In genomic region chr17:80224326-80225116, GRCm38 (mm10) we compare ENCODE assay signal across 8 mouse cellular contexts. TPM values are rescaled to one million over a fixed set of nuclear protein-coding genes. Genes with fewer than 3 reads are reported as not detected.
A peak's percentile ranks its signal among the peaks of the same experiment; 100 is the strongest.
DNase-seq lines count a peak whose midpoint lies in the region; ATAC-seq lines count a peak whose summit lies in the region.

Gemin6 (plus strand) TSS chr17:80224441.

- H3K4me1 ChIP-seq in brown adipose tissue, adult 24 weeks (ENCODE audit: control insufficient read depth, insufficient read depth, insufficient read length, low read length): peaks cover 2% of the 10 kb centered on the region; the same call in 1 of the 2 replicates
- H3K4me1 ChIP-seq in heart, embryonic 14.5 days (ENCODE audit: control insufficient read depth in 2 of 2, insufficient read depth in 2 of 2, low read length in 2 of 2): peaks cover 0 to 3% of the 10 kb centered on the region in 2 experiments; a peak in 1 of 4 replicates
- peaks cover 23% of the 10 kb centered on the region for H3K4me1 ChIP-seq in liver, embryonic 13.5 days (replicated peaks)
- H3K4me1 ChIP-seq in stomach, embryonic 16.5 days (ENCODE audit: control insufficient read depth, insufficient read depth, low read length): no peaks in the 10 kb centered on the region

- peak within 1 kb of the TSS; percentile 71 for H3K4me3 ChIP-seq in brown adipose tissue, adult 24 weeks (ENCODE audit: insufficient read depth, low read depth, low read length)
- peak within 1 kb of the TSS; percentile 57 to 71 for H3K4me3 ChIP-seq in heart, embryonic 14.5 days (ENCODE audit: control insufficient read depth in 1 of 2, insufficient read depth in 1 of 2, low read depth in 1 of 2, low read length in 2 of 2)
- peak within 1 kb of the TSS; percentile 70 for H3K4me3 ChIP-seq in liver, embryonic 13.5 days (replicated peaks)
- peak within 1 kb of the TSS; percentile 65 for H3K4me3 ChIP-seq in stomach, embryonic 16.5 days (replicated peaks; ENCODE audit: low read length)

- H3K36me3 ChIP-seq in heart, embryonic 14.5 days (ENCODE audit: control insufficient read depth, insufficient read depth, low read length): peaks cover 5% of the 10 kb centered on the region; the same call in 1 of the 2 replicates
- H3K36me3 ChIP-seq in liver, embryonic 13.5 days: peaks cover 19% of the 10 kb centered on the region
- no peaks in the 10 kb centered on the region for H3K36me3 ChIP-seq in stomach, embryonic 16.5 days (ENCODE audit: control insufficient read depth, insufficient read depth, low read length)

- under 1% methylated on average over 33 of the region's 33 CpGs for WGBS in heart, embryonic 14.5 days
- under 1% methylated on average over 33 of the region's 33 CpGs for WGBS in liver, embryonic 13.5 days (ENCODE audit: insufficient replicate concordance)
- under 1% methylated on average over 33 of the region's 33 CpGs for WGBS in stomach, embryonic 16.5 days

- H3K4me2 ChIP-seq in heart, embryonic 14.5 days (ENCODE audit: low read length): peak within 1 kb of the TSS; percentile 81
- peak within 1 kb of the TSS; percentile 76 for H3K4me2 ChIP-seq in liver, embryonic 13.5 days
- peak within 1 kb of the TSS; percentile 75 for H3K4me2 ChIP-seq in stomach, embryonic 16.5 days (ENCODE audit: low read depth, low read length)

- no peaks in the 10 kb centered on the region for H3K27me3 ChIP-seq in heart, embryonic 14.5 days (ENCODE audit: control insufficient read depth, insufficient read depth, low read length)
- H3K27me3 ChIP-seq in liver, embryonic 13.5 days: no peaks in the 10 kb centered on the region
- H3K27me3 ChIP-seq in stomach, embryonic 16.5 days (ENCODE audit: control insufficient read depth, insufficient read depth, low read length): no peaks in the 10 kb centered on the region

- peak within 1 kb of the TSS; percentile 51; the same call in 1 of the 2 replicates for H3K27ac ChIP-seq in brown adipose tissue, adult 24 weeks (replicated peaks; ENCODE audit: low read depth, low read length)
- H3K27ac ChIP-seq in heart, embryonic 14.5 days (replicated peaks in 1 of 2; ENCODE audit: control insufficient read depth in 1 of 2, insufficient read depth in 1 of 2, low read depth in 2 of 2, low read length in 2 of 2): peak within 1 kb of the TSS; percentile 87 to 90
- H3K27ac ChIP-seq in liver, embryonic 13.5 days: peak within 1 kb of the TSS; percentile 81
- H3K27ac ChIP-seq in stomach, embryonic 16.5 days (ENCODE audit: low read length): peak within 1 kb of the TSS; percentile 88

- peak; percentile 90 for DNase-seq in CD4-positive, CD25-positive, alpha-beta regulatory T cell, adult 2 months (ENCODE audit: low read depth, low spot score)
- peak; percentile 54 for DNase-seq in fat pad, adult 2 months (ENCODE audit: extremely low read depth, low read depth, low spot score)
- DNase-seq in kidney, postnatal 14 days: peak; percentile 91
- DNase-seq in liver, embryonic 13.5 days: peak; percentile 79
- DNase-seq in neural tube, embryonic 10.5 days (ENCODE audit: extremely low spot score, low spot score): peak; percentile 85

- ATAC-seq in heart, embryonic 14.5 days (ENCODE audit: insufficient number of reproducible peaks, insufficient read depth, low FRiP score, low read depth): peak; percentile 93
- ATAC-seq in liver, embryonic 13.5 days (ENCODE audit: low read depth): peak; percentile 98
- ATAC-seq in stomach, embryonic 16.5 days (ENCODE audit: insufficient read depth, low FRiP score): peak; percentile 97

- peak within 1 kb of the TSS; percentile 83 for H3K9ac ChIP-seq in heart, embryonic 14.5 days (ENCODE audit: low read length)
- peak within 1 kb of the TSS; percentile 78 for H3K9ac ChIP-seq in liver, embryonic 13.5 days
- H3K9ac ChIP-seq in stomach, embryonic 16.5 days (ENCODE audit: low read length): peak within 1 kb of the TSS; percentile 81

- H3K9me3 ChIP-seq in heart, embryonic 14.5 days (ENCODE audit: control insufficient read depth, low read length): no peaks in the 10 kb centered on the region
- H3K9me3 ChIP-seq in liver, embryonic 13.5 days (replicated peaks): no peaks in the 10 kb centered on the region
- H3K9me3 ChIP-seq in stomach, embryonic 16.5 days (replicated peaks; ENCODE audit: control insufficient read depth, low read length): no peaks in the 10 kb centered on the region

RNA-seq across cellular contexts. Expression of gene Gemin6, which starts in this region (rescaled TPM):
- 4.9 and 8.4 TPM in 2 replicates for polyA plus RNA-seq in brown adipose tissue, adult 24 weeks (2012; ENCODE audit: insufficient read depth, insufficient read length, missing spikeins)
- 23.5 and 27.0 TPM in 2 replicates for polyA plus RNA-seq in heart, embryonic 14.5 days (2014; fragmentation: Nextera tagmentation; extraction: Ambion mirVana)
- polyA plus RNA-seq in liver, embryonic 13.5 days (2015; fragmentation: Nextera tagmentation; extraction: Ambion mirVana): 43.5 and 50.9 TPM in 2 replicates
- polyA plus RNA-seq in stomach, embryonic 16.5 days (2015; fragmentation: Nextera tagmentation; extraction: Ambion mirVana): 35.6 and 36.5 TPM in 2 replicates

Comparison
In these comparisons a context has a peak if more than half of its experiments do, and no peak if none do; other contexts are left out.
1. Peak in every context shown above with its lines: DNase-seq, ATAC-seq, H3K4me3 ChIP-seq and H3K27ac ChIP-seq.